Mouse (Mus musculus) heart, postnatal 36 days (tissue): ENCODE measurements around the gene Smpd1. TPM values are rescaled to one million over a fixed set of nuclear protein-coding genes. Genes with fewer than 3 reads are reported as not detected.

ENCODE experiments used
- DNase-seq, 2 experiments: peaks; one replicate each; pipeline ENCODE4 v3.0.0; 2021 to 2022
- intact Hi-C: fragments of 180-260 bp; cut with DNase I; formaldehyde crosslinking; loops from one replicate; pipeline ENCODE4 v1.15.1; 2025
- total RNA-seq, 2 experiments: library from RNA; stranded (reverse); gene quantifications; 2 replicates each; pipeline ENCODE4 v1.2.3; 2021

Smpd1 gene
- total RNA-seq: 100 to 1,000 TPM; 156 to 163 TPM

GRCm38 (mm10) chr7:105554212-105554942 is at the start of gene Smpd1:
Smpd1 (plus strand) TSS chr7:105554360.
- intact Hi-C loops: loop anchor here (2.0 to 5.0 kb wide), 4 partner anchors 26 to 178 kb away; partner anchors contain the start of genes Apbb1, Arfip2, Gm45799 and Timm10b
- DNase-seq: peak; percentile 85 to 89

- intact Hi-C loops: no loop called here
- DNase-seq: no peak
Observed at GRCm38 (mm10) chr7:105507257-105507656, 46.9 kb upstream of the Smpd1 start.

- no peak for DNase-seq
- intact Hi-C loops: no loop called here
Observed at GRCm38 (mm10) chr7:105510143-105510542, 44.0 kb upstream of the Smpd1 start.

GRCm38 (mm10) chr7:105513845-105514291 is 40.3 kb upstream of the Smpd1 start:
- intact Hi-C loops: loop anchor here (2.0 kb wide), 2 partner anchors 33 to 343 kb away; no protein-coding TSS in a partner anchor
- DNase-seq: no peak

- no peak for DNase-seq
- intact Hi-C loops: loop anchor here (2.0 kb wide), 2 partner anchors 34 to 344 kb away; no protein-coding TSS in a partner anchor
Observed at GRCm38 (mm10) chr7:105514561-105514960, 39.6 kb upstream of the Smpd1 start.

GRCm38 (mm10) chr7:105515178-105515577 is 39.0 kb upstream of the Smpd1 start:
- peak; percentile 57 to 64 for DNase-seq
- intact Hi-C loops: loop anchor here (1.0 to 2.0 kb wide), 3 partner anchors 34 to 344 kb away; no protein-coding TSS in a partner anchor

- intact Hi-C loops: no loop called here
- no peak for DNase-seq
Observed at GRCm38 (mm10) chr7:105516669-105517360, 37.3 kb upstream of the Smpd1 start.

- intact Hi-C loops: no loop called here
- no peak for DNase-seq
Observed at GRCm38 (mm10) chr7:105519336-105519735, 34.8 kb upstream of the Smpd1 start.

GRCm38 (mm10) chr7:105519771-105520170 is 34.4 kb upstream of the Smpd1 start:
- intact Hi-C loops: no loop called here
- no peak for DNase-seq

GRCm38 (mm10) chr7:105520201-105520600 is 34.0 kb upstream of the Smpd1 start:
- intact Hi-C loops: no loop called here
- no peak for DNase-seq

GRCm38 (mm10) chr7:105524222-105524621 is 29.9 kb upstream of the Smpd1 start:
- intact Hi-C loops: no loop called here
- no peak for DNase-seq

GRCm38 (mm10) chr7:105527306-105527937 is 26.7 kb upstream of the Smpd1 start:
- intact Hi-C loops: no loop called here
- peak; percentile 20 to 27 for DNase-seq

- intact Hi-C loops: no loop called here
- no peak for DNase-seq
Observed at GRCm38 (mm10) chr7:105528094-105528493, 26.1 kb upstream of the Smpd1 start.

- no peak for DNase-seq
- intact Hi-C loops: no loop called here
Observed at GRCm38 (mm10) chr7:105534162-105534561, 20.0 kb upstream of the Smpd1 start.

GRCm38 (mm10) chr7:105545986-105546385 is 8.2 kb upstream of the Smpd1 start:
- intact Hi-C loops: loop anchor here (5.0 kb wide), 1 partner anchor 276 kb away; no protein-coding TSS in a partner anchor
- DNase-seq: no peak

- intact Hi-C loops: loop anchor here (5.0 kb wide), 1 partner anchor 274 kb away; no protein-coding TSS in a partner anchor
- DNase-seq: no peak
Observed at GRCm38 (mm10) chr7:105547970-105548369, 6.2 kb upstream of the Smpd1 start.

GRCm38 (mm10) chr7:105549035-105549434 is 5.1 kb upstream of the Smpd1 start:
- intact Hi-C loops: loop anchor here (5.0 kb wide), 1 partner anchor 273 kb away; no protein-coding TSS in a partner anchor
- DNase-seq: no peak

- intact Hi-C loops: loop anchor here (2.0 to 5.0 kb wide), 4 partner anchors 27 to 179 kb away; partner anchors contain the start of genes Apbb1, Arfip2, Gm45799 and Timm10b
- no peak for DNase-seq
Observed at GRCm38 (mm10) chr7:105553456-105554211, 526 bp upstream of the Smpd1 start.

GRCm38 (mm10) chr7:105555571-105555970 is 1.4 kb downstream of the Smpd1 start:
- intact Hi-C loops: loop anchor here (2.0 kb wide), 3 partner anchors 25 to 85 kb away; partner anchors contain the start of genes Apbb1, Arfip2, Gm45799 and Timm10b

GRCm38 (mm10) chr7:105556406-105556805 is 2.2 kb downstream of the Smpd1 start:
- DNase-seq: no peak
- intact Hi-C loops: no loop called here

More at GRCm38 (mm10) chr7:105555571-105555970, 1.4 kb downstream of the Smpd1 start:
- DNase-seq: no peak
